Mouse (Mus musculus) kidney, adult 9 months (tissue): ENCODE measurements at regions not wholly inside any gene's neighbourhood (a gene's known extent, or its start where the extent isn't known, plus 50 kb on each side); places are given as distances from the start of the nearest gene placed in this dataset.
"Not testable (repeated sequence)": the region's sequence is repeated elsewhere in the genome, so short reads cannot be mapped to it uniquely, and the experiment has no call there.

Experiments used
- DNase-seq: peaks from one replicate; pipeline ENCODE4 v3.0.0; 2022

- DNase-seq: no peak
These were observed 591.8 kb upstream of the Gm10131 start for GRCm38 (mm10) chr8:34703351-34703750.

- no peak for DNase-seq
These were observed 591.3 kb upstream of the Gm10131 start for GRCm38 (mm10) chr8:34702806-34703205.

GRCm38 (mm10) chr8:34699015-34699414, 587.5 kb upstream of the Gm10131 start:
- no peak for DNase-seq

- no peak for DNase-seq
These were observed 584.8 kb upstream of the Gm10131 start for GRCm38 (mm10) chr8:34696365-34696764.

- DNase-seq: no peak
These were observed 581.1 kb upstream of the Gm10131 start for GRCm38 (mm10) chr8:34692606-34693005.

GRCm38 (mm10) chr8:34691776-34692175, 580.2 kb upstream of the Gm10131 start:
- no peak for DNase-seq

GRCm38 (mm10) chr8:34689825-34690493, 578.4 kb upstream of the Gm10131 start:
- no peak for DNase-seq

- DNase-seq: no peak
These were observed 577.7 kb upstream of the Gm10131 start for GRCm38 (mm10) chr8:34689049-34689824.

GRCm38 (mm10) chr8:34688396-34689048, 577.0 kb upstream of the Gm10131 start:
- DNase-seq: no peak

GRCm38 (mm10) chr8:34686371-34686770, 574.8 kb upstream of the Gm10131 start:
- no peak for DNase-seq

GRCm38 (mm10) chr8:34684683-34685082, 573.1 kb upstream of the Gm10131 start:
- no peak for DNase-seq

- DNase-seq: no peak
These were observed 571.6 kb upstream of the Gm10131 start for GRCm38 (mm10) chr8:34683173-34683572.

- DNase-seq: no peak
These were observed 570.7 kb upstream of the Gm10131 start for GRCm38 (mm10) chr8:34682221-34682620.

GRCm38 (mm10) chr8:34679565-34680291, 568.2 kb upstream of the Gm10131 start:
- DNase-seq: peak; percentile 15

GRCm38 (mm10) chr8:34678879-34679278, 567.3 kb upstream of the Gm10131 start:
- DNase-seq: no peak

- DNase-seq: no peak
These were observed 560.2 kb upstream of the Gm10131 start for GRCm38 (mm10) chr8:34671716-34672115.

- no peak for DNase-seq
These were observed 559.6 kb upstream of the Gm10131 start for GRCm38 (mm10) chr8:34670930-34671715.

GRCm38 (mm10) chr8:34669146-34669545, 557.6 kb upstream of the Gm10131 start:
- DNase-seq: no peak

GRCm38 (mm10) chr8:34664429-34664828, 552.9 kb upstream of the Gm10131 start:
- DNase-seq: no peak

- DNase-seq: no peak
These were observed 551.0 kb upstream of the Gm10131 start for GRCm38 (mm10) chr8:34662532-34662931.

GRCm38 (mm10) chr8:34651750-34652149, 540.2 kb upstream of the Gm10131 start:
- DNase-seq: no peak

GRCm38 (mm10) chr8:34628221-34628620, 516.7 kb upstream of the Gm10131 start:
- not testable (repeated sequence) for DNase-seq
